Mouse (Mus musculus): ENCODE measurements around the gene Cts8.
A peak's percentile ranks its signal among the peaks of the same experiment; 100 is the strongest.

Cts8 gene

DNA sequence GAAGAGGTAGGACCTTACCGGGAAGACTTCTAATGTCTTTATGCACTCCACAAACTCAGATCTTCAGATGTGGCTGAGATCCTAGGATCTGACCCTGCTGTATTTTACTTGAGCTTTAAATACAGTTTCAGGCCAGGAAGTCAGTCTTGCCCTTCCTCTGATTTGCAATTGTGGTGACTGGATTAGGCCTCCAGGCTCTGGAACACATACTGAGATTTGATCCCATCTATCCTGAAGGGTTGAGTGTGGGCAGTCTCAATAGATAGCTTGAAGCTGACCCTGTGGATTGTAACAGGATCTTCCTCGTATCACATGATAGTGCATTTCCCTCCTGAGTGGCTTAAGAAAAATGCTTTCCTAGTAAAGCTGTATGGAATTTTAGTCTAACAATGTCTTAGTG, at the start of gene Cts8:
Gene Cts8, minus strand, starts transcription at position 101 of the 400 bp plus-strand sequence.
- DNase-seq (ENCODE audit: low spot score) = no peak

DNA sequence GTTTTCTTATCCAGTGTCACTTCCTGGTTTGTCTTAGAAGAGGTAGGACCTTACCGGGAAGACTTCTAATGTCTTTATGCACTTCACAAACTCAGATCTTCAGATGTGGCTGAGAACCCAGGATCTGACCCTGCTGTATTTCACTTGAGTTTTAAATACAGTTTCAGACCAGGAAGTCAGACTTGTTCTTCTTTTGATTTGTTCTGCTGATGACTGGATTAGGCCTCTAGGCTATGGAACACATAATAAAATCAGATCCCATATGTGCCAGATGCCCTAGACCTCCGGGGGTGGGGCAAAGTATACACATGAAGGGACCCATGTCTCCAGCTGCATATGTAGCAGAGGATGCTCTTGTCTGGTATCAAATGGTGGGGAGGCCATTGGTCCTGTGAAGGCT, 33.6 kb upstream of the Cts8 start, which contains the start of gene Gm49398:
Gene Gm49398, minus strand, starts transcription at position 101 of the 400 bp plus-strand sequence.
- no peak for DNase-seq (ENCODE audit: low spot score)

DNA sequence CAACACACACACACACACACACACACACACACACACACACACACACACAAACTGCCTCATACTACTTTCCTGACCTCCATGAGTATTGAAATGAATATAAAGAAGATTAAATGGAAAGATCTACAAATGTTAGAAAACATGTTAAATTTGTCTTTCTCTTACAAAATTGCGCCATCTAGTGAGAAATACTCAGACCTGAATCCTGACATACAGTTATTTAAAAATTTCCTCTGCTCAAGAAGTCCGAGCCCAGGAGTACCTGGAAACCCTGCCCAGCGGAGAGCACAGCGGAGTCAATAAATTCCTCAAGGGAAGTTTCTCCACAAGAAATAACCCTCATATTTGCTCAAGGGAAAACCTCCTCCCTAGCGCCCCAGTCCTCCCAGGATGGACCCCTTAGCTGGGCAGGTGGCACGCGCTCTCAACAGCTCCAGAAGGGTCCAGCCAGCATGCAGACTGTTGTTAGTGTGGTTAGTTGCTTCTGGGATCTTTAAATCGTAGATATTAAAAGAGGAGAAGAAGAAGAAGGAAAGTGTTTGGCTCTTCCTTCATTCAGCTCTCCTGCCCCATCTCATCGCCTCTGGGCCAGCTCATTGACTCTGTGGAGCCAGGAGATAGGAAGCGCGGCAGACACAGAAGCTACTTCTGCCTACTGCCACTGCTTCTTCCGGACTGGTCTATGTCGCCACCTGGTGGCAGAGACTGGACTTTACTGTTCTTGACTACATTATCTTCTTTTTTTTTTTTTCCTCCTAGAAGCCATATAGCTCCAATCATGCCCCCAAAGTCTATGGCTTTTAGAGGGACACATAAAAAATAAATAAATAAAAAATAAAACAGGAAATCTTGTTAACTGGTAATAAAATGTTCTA, 13.8 kb downstream of the Cts8 start:
- DNase-seq (ENCODE audit: low spot score) = peak; percentile 63

DNA sequence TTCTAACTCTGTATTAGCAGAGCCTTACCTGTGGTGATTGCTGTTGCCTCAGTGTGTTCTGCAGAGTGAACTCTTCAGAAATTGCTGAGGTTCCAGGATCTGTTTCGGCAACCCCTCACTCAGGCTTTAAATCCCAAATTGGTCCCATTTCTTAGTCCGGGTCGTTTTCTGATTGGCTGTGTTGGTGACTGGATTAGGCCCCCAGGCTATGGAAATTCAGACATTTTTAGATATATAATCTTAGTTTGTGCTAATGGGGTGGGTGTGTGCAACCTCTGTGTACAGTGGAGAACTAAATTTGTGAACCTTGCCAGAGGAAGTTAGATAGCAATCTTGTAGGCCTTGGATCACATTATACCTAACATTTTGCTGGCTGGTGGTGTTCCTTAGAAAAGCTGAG, 51.8 kb downstream of the Cts8 start, which contains the start of gene Cts6:
Gene Cts6, minus strand, starts transcription at position 101 of the 400 bp plus-strand sequence.
- DNase-seq (ENCODE audit: low spot score) = no peak

Data from retina, embryonic 14.5 days (tissue).